Mouse (Mus musculus): ENCODE data around the gene Mup17.
"Not testable (repeated sequence)": the region's sequence is repeated elsewhere in the genome, so short reads cannot be mapped to it uniquely, and the experiment has no call there.

Mup17 gene

GRCm38 (mm10) chr4:61595771-61596170 is at the start of gene Mup17:
TSS of gene Mup17 (minus strand) at chr4:61595871.
- DNase-seq, result not testable (repeated sequence)

GRCm38 (mm10) chr4:61571561-61571960 is 24.1 kb downstream of the Mup17 start:
- not testable (repeated sequence) for DNase-seq

GRCm38 (mm10) chr4:61555887-61556286 is 39.8 kb downstream of the Mup17 start:
- peak; percentile 16 for DNase-seq

Data from right cerebral cortex, postnatal 4 days (tissue).